Mouse (Mus musculus) frontal cortex, adult 2 months (tissue): ENCODE results near the gene Gpr4. TPM values are rescaled to one million over a fixed set of nuclear protein-coding genes. Genes with fewer than 3 reads are reported as not detected.

Experiments used
- DNase-seq, 2 experiments: peaks; one replicate each; pipeline ENCODE4 v3.0.0; 2022; ENCODE audit warnings: low spot score in 1 of 2; ENCODE audit errors: extremely low spot score in 1 of 2
- polyA plus RNA-seq: library from polyadenylated mRNA; depleted of rRNA; stranded (reverse); fragments of >200 nt; gene quantifications from 2 replicates; pipeline ENCODE4 v1.2.3, GENCODE M21; 2012

Gene Gpr4
- polyA plus RNA-seq, 1 experiment = 7.4 TPM

- no peak for DNase-seq
Measured at GRCm38 (mm10) chr7:19184758-19185157, 27.6 kb upstream of the Gpr4 start.

- DNase-seq = no peak
Measured at GRCm38 (mm10) chr7:19194676-19195075, 17.7 kb upstream of the Gpr4 start.

GRCm38 (mm10) chr7:19196676-19197075, 15.7 kb upstream of the Gpr4 start:
- peak in 1 of 2 experiments; percentile 76 for DNase-seq

DNA sequence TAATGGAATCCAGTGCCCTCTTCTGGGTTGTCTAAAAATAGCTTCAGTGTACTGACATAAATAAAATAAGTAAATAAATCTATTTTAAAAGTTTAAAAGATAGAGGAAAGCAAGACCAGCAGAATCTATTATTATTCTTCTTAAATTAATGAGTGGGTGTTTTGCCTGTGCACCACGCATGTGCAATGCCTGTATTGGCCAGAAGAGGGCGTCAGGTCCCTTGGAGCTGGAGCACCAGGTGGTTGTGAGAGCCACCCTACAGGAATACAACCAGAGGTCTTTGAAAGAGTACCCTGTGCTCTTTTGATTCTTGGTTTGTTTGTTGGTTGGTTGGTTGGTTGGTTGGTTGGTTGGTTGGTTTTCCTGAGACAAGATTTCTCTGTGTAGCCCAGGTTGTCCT, 14.4 kb upstream of the Gpr4 start:
- peak in 1 of 2 experiments; percentile 57 for DNase-seq

GRCm38 (mm10) chr7:19201660-19202059, 10.7 kb upstream of the Gpr4 start:
- DNase-seq = no peak

GRCm38 (mm10) chr7:19202065-19202850, 10.1 kb upstream of the Gpr4 start:
- no peak for DNase-seq

- no peak for DNase-seq
Measured at GRCm38 (mm10) chr7:19208201-19208910, 4.0 kb upstream of the Gpr4 start.

- DNase-seq = peak in 1 of 2 experiments; percentile 82
Measured at GRCm38 (mm10) chr7:19208944-19209472, 3.3 kb upstream of the Gpr4 start.

- no peak for DNase-seq
Measured at GRCm38 (mm10) chr7:19209494-19209893, 2.8 kb upstream of the Gpr4 start.

GRCm38 (mm10) chr7:19210010-19210409, 2.3 kb upstream of the Gpr4 start:
- DNase-seq = no peak

GRCm38 (mm10) chr7:19211041-19211675, 1.2 kb upstream of the Gpr4 start:
- no peak for DNase-seq

DNA sequence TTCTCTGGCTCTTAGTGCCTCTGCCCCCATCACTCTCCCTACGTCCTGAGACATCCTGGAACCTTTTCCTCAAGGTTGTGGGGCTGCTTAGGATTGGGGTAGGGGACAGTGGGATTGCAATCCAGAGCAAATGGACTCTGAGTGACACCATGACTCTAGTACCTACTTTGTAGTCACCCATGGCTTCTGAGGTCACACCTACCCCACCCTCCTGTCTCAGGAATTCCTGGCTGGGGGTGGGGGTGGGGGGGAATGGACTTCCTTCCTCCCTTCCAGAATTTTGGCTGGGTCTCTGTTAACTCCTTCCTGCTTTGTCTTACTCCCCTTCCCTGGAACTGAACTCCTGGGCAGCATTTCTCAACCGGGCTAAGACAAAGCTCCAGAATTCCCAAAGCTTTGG, 1.0 kb downstream of the Gpr4 start:
- no peak for DNase-seq

DNA sequence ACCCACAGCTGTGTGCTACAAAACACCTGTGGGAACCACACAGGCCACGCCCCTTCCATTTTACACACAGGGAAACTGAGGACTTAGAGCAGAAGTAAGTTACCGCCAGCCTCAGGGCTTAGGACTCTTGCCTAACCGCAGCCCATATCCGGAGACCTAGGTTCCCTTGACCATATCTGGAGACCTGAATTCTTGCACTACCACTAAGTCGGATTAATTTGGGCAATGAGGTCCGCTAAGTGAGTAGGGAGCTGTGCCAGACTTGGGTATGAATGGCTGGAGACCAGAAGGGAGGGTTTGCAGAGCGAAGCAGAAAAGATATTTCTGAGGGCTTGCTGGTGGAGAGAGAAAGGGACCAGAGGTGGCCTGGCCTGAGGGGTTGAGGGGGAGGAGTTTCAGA, 2.0 kb downstream of the Gpr4 start:
- no peak for DNase-seq

- DNase-seq = no peak
Measured at GRCm38 (mm10) chr7:19214940-19215339, 2.6 kb downstream of the Gpr4 start.

DNA sequence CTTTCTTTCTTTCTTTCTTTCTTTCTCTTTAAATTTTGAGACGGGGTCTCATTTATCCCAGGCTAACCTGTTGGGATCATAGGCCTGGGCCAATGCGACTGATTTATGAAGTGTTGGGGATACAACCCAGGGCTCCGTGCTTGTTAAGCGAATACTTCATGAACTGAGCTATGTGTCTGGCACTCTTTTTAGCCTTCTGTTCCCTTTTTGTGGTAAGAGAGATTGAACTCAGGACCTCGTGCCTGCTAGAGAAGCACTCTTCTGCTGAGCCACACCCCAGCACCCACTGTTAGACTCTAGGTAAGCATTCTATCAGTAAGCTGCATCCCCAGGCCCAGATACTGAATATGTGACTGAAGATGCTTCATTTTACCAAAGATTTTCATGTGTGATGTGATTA, 5.2 kb downstream of the Gpr4 start:
- no peak for DNase-seq

DNA sequence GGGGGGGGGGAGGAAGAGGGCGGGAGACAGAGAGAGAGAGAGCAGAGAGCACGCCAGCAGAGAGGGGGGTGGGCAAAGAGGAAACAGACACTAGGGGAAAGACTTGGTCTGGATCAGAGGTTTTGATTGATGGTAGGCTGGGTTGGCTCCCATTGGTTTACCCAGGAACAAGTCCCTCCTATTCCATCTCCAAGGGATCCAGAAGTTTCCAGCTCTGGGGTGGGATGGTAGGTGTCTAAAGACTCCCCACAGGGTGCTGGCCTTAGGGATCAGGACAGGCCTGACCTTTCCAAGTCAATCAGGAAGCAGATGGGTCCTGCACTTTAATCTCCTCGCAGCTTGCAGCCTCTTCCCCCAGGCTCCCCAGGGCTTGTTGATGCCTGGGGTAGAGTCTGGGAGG, 5.6 kb downstream of the Gpr4 start:
- no peak for DNase-seq

DNA sequence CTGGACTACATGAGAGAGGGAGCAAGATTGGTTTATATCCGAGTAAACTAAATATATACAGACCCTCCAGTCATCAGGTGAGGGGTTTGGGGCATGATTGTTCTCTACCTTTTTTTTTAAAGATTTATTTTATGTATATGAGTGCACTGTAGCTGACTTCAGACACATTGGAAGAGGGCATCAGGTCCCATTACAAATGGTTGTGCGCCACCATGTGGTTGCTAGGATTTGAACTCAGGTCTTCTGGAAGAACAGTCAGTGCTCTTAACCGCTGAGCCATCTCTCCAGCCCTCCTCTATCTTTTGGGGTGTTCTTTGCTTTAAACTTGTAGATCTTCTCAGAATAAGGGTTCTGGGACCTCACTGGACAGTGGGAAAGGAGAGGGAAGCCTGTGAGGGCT, 7.7 kb downstream of the Gpr4 start:
- no peak for DNase-seq

DNA sequence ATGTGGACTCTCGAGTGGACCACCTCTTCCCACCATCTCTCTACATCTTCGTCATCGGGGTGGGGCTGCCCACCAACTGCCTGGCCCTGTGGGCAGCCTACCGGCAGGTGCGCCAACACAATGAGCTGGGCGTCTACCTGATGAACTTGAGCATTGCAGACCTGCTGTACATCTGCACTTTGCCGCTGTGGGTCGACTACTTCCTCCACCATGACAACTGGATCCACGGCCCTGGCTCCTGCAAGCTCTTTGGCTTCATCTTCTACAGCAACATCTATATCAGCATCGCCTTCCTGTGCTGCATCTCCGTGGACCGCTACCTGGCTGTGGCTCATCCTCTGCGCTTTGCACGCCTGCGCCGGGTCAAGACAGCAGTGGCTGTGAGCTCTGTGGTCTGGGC, 9.9 kb downstream of the Gpr4 start:
- no peak for DNase-seq

- no peak for DNase-seq
Measured at GRCm38 (mm10) chr7:19222875-19223274, 10.5 kb downstream of the Gpr4 start.

DNA sequence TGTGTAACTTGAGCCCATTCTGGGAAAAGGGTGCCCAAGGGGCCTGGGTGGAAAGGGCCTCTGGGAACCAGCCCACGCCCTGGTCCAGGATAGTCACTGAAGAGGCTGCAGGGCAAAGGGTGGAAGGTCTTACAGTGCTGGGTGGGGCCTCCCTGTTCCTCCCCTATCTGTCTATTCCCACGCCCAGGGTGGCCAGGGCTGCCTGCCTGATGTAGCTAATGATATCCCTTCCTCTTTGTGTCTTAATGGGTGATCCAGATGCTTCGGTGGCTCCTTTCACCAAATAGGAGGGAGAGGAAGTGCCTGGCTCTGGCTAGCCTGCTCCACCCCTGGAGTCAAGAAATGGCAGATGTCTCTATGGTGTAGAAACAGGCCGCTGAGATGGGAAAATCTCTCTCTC, 12.6 kb downstream of the Gpr4 start:
- DNase-seq = no peak
